Mouse (Mus musculus): ENCODE results near the gene Fam136a.

Gene Fam136a

GRCm38 (mm10) chr6:86394078-86394720 is 28.8 kb downstream of the Fam136a start:
- in situ Hi-C loops (cut with MboI; ENCODE audit: unreplicated experiment in 2 of 2), result no loop called here

GRCm38 (mm10) chr6:86395021-86395420 is 29.6 kb downstream of the Fam136a start:
- in situ Hi-C loops (cut with MboI; ENCODE audit: unreplicated experiment in 2 of 2), result loop anchor here in 1 of 2 experiments (5.0 kb wide), 1 partner anchor 268 kb away; no protein-coding TSS in a partner anchor

GRCm38 (mm10) chr6:86395969-86396368 is 30.5 kb downstream of the Fam136a start:
- in situ Hi-C loops (cut with MboI; ENCODE audit: unreplicated experiment in 2 of 2), result loop anchor here in 1 of 2 experiments (5.0 kb wide), 1 partner anchor 269 kb away; no protein-coding TSS in a partner anchor

- in situ Hi-C loops (cut with MboI; ENCODE audit: unreplicated experiment in 2 of 2), result loop anchor here in 1 of 2 experiments (5.0 kb wide), 1 partner anchor 269 kb away; no protein-coding TSS in a partner anchor
Observed at GRCm38 (mm10) chr6:86396581-86397256, 31.3 kb downstream of the Fam136a start, which contains the start of gene Pcyox1. Pcyox1 (minus strand) TSS chr6:86397154.

- in situ Hi-C loops (cut with MboI; ENCODE audit: unreplicated experiment in 2 of 2), result loop anchor here in 1 of 2 experiments (5.0 kb wide), 1 partner anchor 270 kb away; no protein-coding TSS in a partner anchor
Observed at GRCm38 (mm10) chr6:86397257-86397980, 32.0 kb downstream of the Fam136a start.

- in situ Hi-C loops (cut with MboI; ENCODE audit: unreplicated experiment in 2 of 2), result loop anchor here in 1 of 2 experiments (5.0 kb wide), 1 partner anchor 272 kb away; no protein-coding TSS in a partner anchor
Observed at GRCm38 (mm10) chr6:86398986-86399385, 33.5 kb downstream of the Fam136a start.

- in situ Hi-C loops (cut with MboI; ENCODE audit: unreplicated experiment in 2 of 2), result loop anchor here (5.0 kb wide), 2 partner anchors 33 to 273 kb away; partner anchors contain the start of gene Fam136a (in 2 of the 2)
Observed at GRCm38 (mm10) chr6:86399995-86400394, 34.5 kb downstream of the Fam136a start.

GRCm38 (mm10) chr6:86400972-86401371 is 35.5 kb downstream of the Fam136a start:
- in situ Hi-C loops (cut with MboI; ENCODE audit: unreplicated experiment in 2 of 2), result loop anchor here (5.0 kb wide), 1 partner anchor 34 kb away; the partner anchor contains the start of gene Fam136a (in 2 of the 2)

GRCm38 (mm10) chr6:86402681-86403607 is 37.5 kb downstream of the Fam136a start:
- in situ Hi-C loops (cut with MboI; ENCODE audit: unreplicated experiment in 2 of 2), result loop anchor here (5.0 kb wide), 1 partner anchor 36 kb away; the partner anchor contains the start of gene Fam136a (in 2 of the 2)

GRCm38 (mm10) chr6:86403728-86404099 is 38.3 kb downstream of the Fam136a start:
- in situ Hi-C loops (cut with MboI; ENCODE audit: unreplicated experiment in 2 of 2), result loop anchor here (5.0 kb wide), 1 partner anchor 36 kb away; the partner anchor contains the start of gene Fam136a (in 2 of the 2)

- in situ Hi-C loops (cut with MboI; ENCODE audit: unreplicated experiment in 2 of 2), result loop anchor here (5.0 kb wide), 1 partner anchor 37 kb away; the partner anchor contains the start of gene Fam136a (in 2 of the 2)
Observed at GRCm38 (mm10) chr6:86404100-86404861, 38.8 kb downstream of the Fam136a start, which contains the start of gene Tia1. Tia1 (plus strand) TSS chr6:86404219.

- in situ Hi-C loops (cut with MboI; ENCODE audit: unreplicated experiment in 2 of 2), result loop anchor here (5.0 kb wide), 1 partner anchor 38 kb away; the partner anchor contains the start of gene Fam136a (in 2 of the 2)
Observed at GRCm38 (mm10) chr6:86404996-86405395, 39.5 kb downstream of the Fam136a start.

- in situ Hi-C loops (cut with MboI; ENCODE audit: unreplicated experiment in 2 of 2), result no loop called here
Observed at GRCm38 (mm10) chr6:86406306-86406705, 40.9 kb downstream of the Fam136a start.

GRCm38 (mm10) chr6:86418711-86419110 is 53.3 kb downstream of the Fam136a start:
- in situ Hi-C loops (cut with MboI; ENCODE audit: unreplicated experiment in 2 of 2), result no loop called here

GRCm38 (mm10) chr6:86419239-86419638 is 53.8 kb downstream of the Fam136a start:
- in situ Hi-C loops (cut with MboI; ENCODE audit: unreplicated experiment in 2 of 2), result no loop called here

Data from v-Abl transformed pro-B cells (cell line).